Mouse (Mus musculus) embryonic facial prominence, embryonic 11.5 days (tissue): ENCODE measurements at regions not wholly inside any gene's neighbourhood (a gene's known extent, or its start where the extent isn't known, plus 50 kb on each side); places are given as distances from the start of the nearest gene placed in this dataset.

Source experiments
- ATAC-seq: fragments of 200-750 bp; cut with Nextera tagmentation; replicated peaks from 2 replicates; pipeline ENCODE4 v1.8.0; 2017; ENCODE audit warnings: low read depth; ENCODE audit not compliant: insufficient number of reproducible peaks, low FRiP score, low TSS enrichment
- DNase-seq: peaks from one replicate; pipeline ENCODE4 v3.0.0-alpha.2; 2015; ENCODE audit warnings: low spot score
- H3K27ac ChIP-seq: fragments of 300-500 bp; sonication (generic); replicated peaks from 2 replicates; pipeline ENCODE4 v1.5.1; 2014; ENCODE audit warnings: mild to moderate bottlenecking, low read depth, low read length, control low read depth
- H3K27me3 ChIP-seq: fragments of 300-500 bp; sonication (generic); 2 replicates; pipeline ENCODE4 v1.6.1; 2014; ENCODE audit warnings: mild to moderate bottlenecking, low read length, moderate library complexity, mixed read lengths; ENCODE audit not compliant: control insufficient read depth, insufficient read depth
- H3K36me3 ChIP-seq: fragments of 300-500 bp; sonication (generic); replicated peaks from 2 replicates; pipeline ENCODE4 v1.6.1; 2014; ENCODE audit warnings: low read depth, mild to moderate bottlenecking, low read length, moderate library complexity, mixed read lengths; ENCODE audit not compliant: control insufficient read depth, insufficient read depth
- H3K4me1 ChIP-seq: fragments of 300-500 bp; sonication (generic); 2 replicates; pipeline ENCODE4 v1.6.1; 2014; ENCODE audit warnings: low read length, mixed read lengths; ENCODE audit not compliant: control insufficient read depth, insufficient read depth
- H3K4me2 ChIP-seq: fragments of 300-500 bp; sonication (generic); 2 replicates; pipeline ENCODE4 v1.6.1; 2014; ENCODE audit warnings: low read depth, mild to moderate bottlenecking, control low read depth, low read length, moderate library complexity
- H3K4me3 ChIP-seq: fragments of 300-500 bp; sonication (generic); 2 replicates; pipeline ENCODE4 v1.5.1; 2014; ENCODE audit warnings: low read depth, low read length, control low read depth
- H3K9ac ChIP-seq: fragments of 300-500 bp; sonication (generic); replicated peaks from 2 replicates; pipeline ENCODE4 v1.6.1; 2014; ENCODE audit warnings: mild to moderate bottlenecking, control low read depth, low read length
- H3K9me3 ChIP-seq: fragments of 300-500 bp; sonication (generic); replicated peaks from 2 replicates; pipeline ENCODE4 v1.6.1; 2016; ENCODE audit warnings: mild to moderate bottlenecking, low read length, inconsistent platforms, mixed read lengths; ENCODE audit not compliant: control insufficient read depth
- WGBS: fragments of 180-500 bp; shearing (Covaris S2); extraction: QIAGEN DNeasy Blood & Tissue Kit; methylation state at CpG from one replicate; pipeline ENCODE4 v1.1.7; 2014; 5-methylcytosine and 5-hydroxymethylcytosine counted together

DNA sequence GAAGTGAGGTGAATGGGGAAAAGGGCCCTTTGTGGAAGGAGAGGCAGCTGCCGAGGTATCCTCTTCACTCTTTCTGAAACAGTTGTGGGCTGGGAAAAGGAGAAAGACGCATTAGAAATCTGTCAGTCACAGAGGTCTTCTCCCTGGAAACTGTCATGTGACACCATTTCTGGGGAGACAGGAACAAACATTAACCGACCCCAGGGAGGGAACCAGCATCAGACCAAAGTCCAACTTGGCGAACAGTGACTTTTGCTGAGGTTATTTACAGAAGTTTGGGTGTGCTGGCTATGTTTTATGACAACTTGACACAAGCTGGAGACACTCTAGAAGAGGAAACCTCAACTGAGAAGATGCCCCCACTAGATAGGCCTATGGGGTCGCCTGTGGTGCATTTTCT is 506.9 kb downstream of the Tshz3 start:
- ATAC-seq = no peak
- H3K4me1 ChIP-seq = no peaks in the 10 kb centered on the region
- no peak overlapping the region for H3K4me3 ChIP-seq
- H3K9ac ChIP-seq = no peak overlapping the region
- H3K36me3 ChIP-seq = no peaks in the 10 kb centered on the region
- H3K9me3 ChIP-seq = no peaks in the 10 kb centered on the region
- no peak for DNase-seq
- no peak overlapping the region for H3K4me2 ChIP-seq
- 68% methylated on average over 5 of the region's 5 CpGs for WGBS
- no peaks in the 10 kb centered on the region for H3K27me3 ChIP-seq
- no peak overlapping the region for H3K27ac ChIP-seq

- no peak for ATAC-seq
- no peak overlapping the region for H3K27ac ChIP-seq
- WGBS = 88% methylated on average over 7 of the region's 7 CpGs
- no peaks in the 10 kb centered on the region for H3K27me3 ChIP-seq
- H3K4me1 ChIP-seq = no peaks in the 10 kb centered on the region
- DNase-seq = no peak
- H3K4me3 ChIP-seq = no peak overlapping the region
- no peak overlapping the region for H3K9ac ChIP-seq
- H3K36me3 ChIP-seq = no peaks in the 10 kb centered on the region
- no peaks in the 10 kb centered on the region for H3K9me3 ChIP-seq
- H3K4me2 ChIP-seq = no peak overlapping the region
These were observed 510.4 kb downstream of the Tshz3 start for GRCm38 (mm10) chr7:37208305-37208704.

DNA sequence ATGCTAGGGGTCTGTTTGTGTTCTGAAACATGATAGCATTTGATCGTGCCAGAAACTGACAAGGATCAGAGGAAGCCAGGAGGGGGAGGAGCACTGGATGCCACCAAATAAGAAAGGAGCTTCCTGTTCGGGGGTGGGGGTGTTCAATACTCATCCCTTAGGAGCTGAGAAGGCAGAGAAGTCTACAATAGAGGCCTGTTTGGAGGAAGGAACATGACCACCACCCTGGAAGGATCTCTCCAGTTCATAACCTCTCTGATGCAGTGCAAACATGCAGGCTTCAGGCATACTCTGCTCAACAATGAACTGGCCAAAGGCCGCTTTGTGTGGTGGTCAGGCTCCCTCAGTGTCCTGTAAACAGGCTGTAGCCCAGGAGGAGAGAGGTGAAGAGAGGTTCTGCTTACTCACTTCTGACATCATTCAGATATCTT is 515.8 kb downstream of the Tshz3 start:
- Histone ChIP-seq H3K4me3 (no peak overlapping the region), H3K27ac (no peak overlapping the region), H3K27me3 (no peaks in the 10 kb centered on the region), H3K4me2 (no peak overlapping the region), H3K36me3 (no peaks in the 10 kb centered on the region), H3K9me3 (no peaks in the 10 kb centered on the region), H3K9ac (no peak overlapping the region), H3K4me1 (peaks cover 4% of the 10 kb centered on the region; the same call in 1 of the 2 replicates)
- DNase-seq (peak; percentile 25), ATAC-seq (no peak)
- 10% methylated on average over 3 of the region's 3 CpGs for WGBS

GRCm38 (mm10) chr7:37215498-37215897 is 517.6 kb downstream of the Tshz3 start:
- WGBS = 87% methylated on average over 6 of the region's 6 CpGs
- H3K4me2 ChIP-seq = no peak overlapping the region

DNA sequence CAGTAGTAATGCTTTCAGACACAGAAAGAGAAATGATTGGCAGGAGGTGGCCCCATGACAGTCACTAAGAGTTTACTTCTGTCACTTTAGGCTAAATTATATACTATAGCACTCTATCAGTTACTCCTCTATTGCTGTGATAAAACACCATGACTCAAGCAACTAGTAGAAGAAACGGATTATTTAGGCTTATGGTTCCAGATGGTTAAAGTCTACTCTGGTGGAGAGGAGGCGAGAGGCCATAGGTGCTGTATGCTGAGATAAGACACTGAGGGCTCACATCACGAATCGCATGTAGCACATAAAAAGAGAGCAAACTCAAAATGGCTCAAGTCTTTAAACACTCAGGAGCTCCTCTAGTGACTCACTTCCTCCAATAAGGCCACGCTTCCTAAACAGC is 522.6 kb downstream of the Tshz3 start:
- no peaks in the 10 kb centered on the region for H3K27me3 ChIP-seq
- no peaks in the 10 kb centered on the region for H3K9me3 ChIP-seq
- no peak for ATAC-seq
- no peaks in the 10 kb centered on the region for H3K4me1 ChIP-seq
- WGBS = 92% methylated on average over 5 of the region's 5 CpGs
- no peak for DNase-seq
- no peak overlapping the region for H3K4me3 ChIP-seq
- H3K36me3 ChIP-seq = no peaks in the 10 kb centered on the region
- H3K4me2 ChIP-seq = no peak overlapping the region
- H3K9ac ChIP-seq = no peak overlapping the region
- H3K27ac ChIP-seq = no peak overlapping the region

More at GRCm38 (mm10) chr7:37215498-37215897, 517.6 kb downstream of the Tshz3 start:
- Histone ChIP-seq H3K9me3 (no peaks in the 10 kb centered on the region), H3K27ac (no peak overlapping the region), H3K4me1 (peaks cover 4% of the 10 kb centered on the region; the same call in 1 of the 2 replicates), H3K9ac (no peak overlapping the region), H3K27me3 (no peaks in the 10 kb centered on the region), H3K4me3 (no peak overlapping the region), H3K36me3 (no peaks in the 10 kb centered on the region)
- ATAC-seq = no peak
- no peak for DNase-seq

DNA sequence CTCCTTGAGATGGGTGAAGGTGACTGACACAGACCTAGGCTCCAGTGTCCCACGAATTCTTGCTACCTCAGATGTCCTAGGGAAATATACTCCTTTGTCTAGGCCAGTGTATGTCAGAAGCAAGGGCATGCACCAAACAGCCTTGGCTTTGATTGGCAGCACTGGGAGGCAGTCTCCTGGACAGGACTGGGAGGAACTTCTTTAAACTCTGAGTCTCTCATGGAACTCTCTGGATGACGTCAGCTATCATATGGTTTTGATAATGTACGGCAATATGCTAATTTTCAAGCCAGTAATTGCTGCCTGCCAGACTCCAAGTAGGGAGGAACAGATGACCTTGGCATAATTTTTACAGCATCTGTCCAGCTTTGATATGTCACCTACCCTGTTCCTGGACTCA is 528.5 kb downstream of the Tshz3 start:
- H3K27ac ChIP-seq = no peak overlapping the region
- H3K4me2 ChIP-seq = no peak overlapping the region
- ATAC-seq (peak; percentile 72; the same call in 1 of the 2 replicates), DNase-seq (peak; percentile 91)
- H3K36me3 ChIP-seq = no peaks in the 10 kb centered on the region
- no peaks in the 10 kb centered on the region for H3K27me3 ChIP-seq
- no peaks in the 10 kb centered on the region for H3K4me1 ChIP-seq
- no peaks in the 10 kb centered on the region for H3K9me3 ChIP-seq
- 51% methylated on average over 3 of the region's 3 CpGs for WGBS
- H3K9ac ChIP-seq = no peak overlapping the region
- no peak overlapping the region for H3K4me3 ChIP-seq

DNA sequence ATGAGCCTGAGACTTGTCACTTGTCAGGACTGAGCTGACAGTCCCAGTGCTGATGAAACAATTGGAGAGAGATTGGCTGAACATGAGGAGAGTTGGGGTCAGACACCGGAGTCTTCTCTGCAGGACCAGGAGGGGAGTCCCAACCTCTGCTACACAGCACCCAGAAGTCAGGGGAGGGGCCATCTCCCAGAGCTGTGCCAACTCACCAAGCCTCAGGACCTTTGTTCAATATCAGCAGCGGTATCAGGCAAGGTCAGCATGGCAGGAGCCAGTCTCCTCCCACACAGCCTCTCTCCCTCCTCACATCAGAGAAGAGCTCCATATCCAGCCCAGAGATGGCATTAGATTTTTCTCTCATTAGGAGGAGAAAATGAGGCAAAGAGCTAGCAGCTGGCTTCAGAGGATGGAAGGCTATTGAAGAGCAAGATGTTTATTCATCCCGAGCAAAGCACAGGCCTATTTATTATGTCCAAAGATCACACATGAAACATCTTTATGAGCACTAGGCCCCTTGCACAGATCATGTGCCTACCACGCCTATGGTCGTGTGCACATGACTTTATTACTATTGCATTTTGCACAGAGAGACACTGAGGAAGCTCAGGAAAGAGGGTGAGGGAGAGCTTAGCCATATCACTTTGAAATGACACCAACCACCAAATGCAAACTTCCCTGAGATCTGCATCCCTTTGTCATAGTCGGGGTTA is 532.9 kb downstream of the Tshz3 start:
- 84% methylated on average over 6 of the region's 6 CpGs for WGBS
- ATAC-seq (no peak), DNase-seq (no peak)
- Histone ChIP-seq H3K4me1 (no peaks in the 10 kb centered on the region), H3K4me2 (no peak overlapping the region), H3K27me3 (no peaks in the 10 kb centered on the region), H3K36me3 (no peaks in the 10 kb centered on the region), H3K9ac (no peak overlapping the region), H3K9me3 (no peaks in the 10 kb centered on the region), H3K27ac (no peak overlapping the region), H3K4me3 (no peak overlapping the region)

- H3K27ac ChIP-seq = no peak overlapping the region
- no peak overlapping the region for H3K9ac ChIP-seq
- H3K36me3 ChIP-seq = no peaks in the 10 kb centered on the region
- H3K4me2 ChIP-seq = no peak overlapping the region
- H3K9me3 ChIP-seq = no peaks in the 10 kb centered on the region
- no peak overlapping the region for H3K4me3 ChIP-seq
- no peaks in the 10 kb centered on the region for H3K27me3 ChIP-seq
- DNase-seq (no peak), ATAC-seq (no peak)
- no peaks in the 10 kb centered on the region for H3K4me1 ChIP-seq
- 87% methylated on average over 6 of the region's 6 CpGs for WGBS
These were observed 532.6 kb downstream of the Zfp536 start for GRCm38 (mm10) chr7:37240832-37241231.
